In genomic region chr2:3475746-3476251, GRCm38 (mm10) we compare ENCODE assay signal across 8 mouse cellular contexts. TPM values are rescaled to one million over a fixed set of nuclear protein-coding genes. Genes with fewer than 3 reads are reported as not detected.
A peak's percentile ranks its signal among the peaks of the same experiment; 100 is the strongest.
DNase-seq lines count a peak whose midpoint lies in the region; ATAC-seq and TF ChIP-seq lines count a peak whose summit lies in the region.

No protein-coding gene starts in this region.

- H3K36me3 ChIP-seq in kidney, embryonic 15.5 days, result no peaks in the 10 kb centered on the region
- H3K36me3 ChIP-seq in hindbrain, embryonic 14.5 days (replicated peaks; ENCODE audit: control insufficient read depth, insufficient read depth), result no peaks in the 10 kb centered on the region
- H3K36me3 ChIP-seq in midbrain, embryonic 12.5 days, result no peaks in the 10 kb centered on the region

- H3K4me3 ChIP-seq in kidney, embryonic 15.5 days (replicated peaks), result no peak overlapping the region
- peak overlapping the region; percentile 60 for H3K4me3 ChIP-seq in bone marrow, adult 2 months (replicated peaks; ENCODE audit: control insufficient read depth, low read depth, low read length)
- no peak overlapping the region; the same call in 1 of the 2 replicates for H3K4me3 ChIP-seq in hindbrain, embryonic 14.5 days (replicated peaks; ENCODE audit: low read length)
- H3K4me3 ChIP-seq in midbrain, embryonic 12.5 days, result no peak overlapping the region

- ATAC-seq in kidney, embryonic 15.5 days (replicated peaks; ENCODE audit: low FRiP score), result no peak
- ATAC-seq in hindbrain, embryonic 14.5 days (ENCODE audit: low FRiP score), result no peak
- ATAC-seq in midbrain, embryonic 12.5 days (ENCODE audit: low FRiP score, low read depth), result no peak

- H3K9me3 ChIP-seq in kidney, embryonic 15.5 days (replicated peaks), result no peaks in the 10 kb centered on the region
- no peaks in the 10 kb centered on the region for H3K9me3 ChIP-seq in hindbrain, embryonic 14.5 days (ENCODE audit: control insufficient read depth, low read length)
- H3K9me3 ChIP-seq in midbrain, embryonic 12.5 days, result no peaks in the 10 kb centered on the region

- TF ChIP-seq POLR2A in bone marrow, adult 2 months (IDR thresholded peaks at IDR 0.05; ENCODE audit: borderline replicate concordance, control insufficient read depth, low read depth, low read length), result no peak

- H3K9ac ChIP-seq in kidney, embryonic 15.5 days, result no peak overlapping the region
- H3K9ac ChIP-seq in hindbrain, embryonic 14.5 days, result no peak overlapping the region
- H3K9ac ChIP-seq in midbrain, embryonic 12.5 days (replicated peaks), result no peak overlapping the region

- no peak for TF ChIP-seq CTCF in bone marrow, adult 2 months (IDR thresholded peaks at IDR 0.05; ENCODE audit: control insufficient read depth, insufficient read depth, low read length)

- H3K27ac ChIP-seq in kidney, embryonic 15.5 days, result no peak overlapping the region
- no peak overlapping the region for H3K27ac ChIP-seq in bone marrow, adult 2 months (ENCODE audit: control insufficient read depth, insufficient read depth, low read depth, low read length, poor library complexity)
- H3K27ac ChIP-seq in hindbrain, embryonic 14.5 days, result no peak overlapping the region
- H3K27ac ChIP-seq in midbrain, embryonic 12.5 days (replicated peaks), result no peak overlapping the region

- peak overlapping the region; percentile 77 for H3K4me2 ChIP-seq in kidney, embryonic 15.5 days
- H3K4me2 ChIP-seq in hindbrain, embryonic 14.5 days (replicated peaks), result peak overlapping the region; percentile 79
- peak overlapping the region; percentile 73 for H3K4me2 ChIP-seq in midbrain, embryonic 12.5 days (replicated peaks)

- H3K4me1 ChIP-seq in kidney, embryonic 15.5 days, result peaks cover 8% of the 10 kb centered on the region
- peaks cover 2% of the 10 kb centered on the region; the same call in 1 of the 2 replicates for H3K4me1 ChIP-seq in bone marrow, adult 2 months (ENCODE audit: control insufficient read depth, insufficient read depth, low read length)
- H3K4me1 ChIP-seq in hindbrain, embryonic 14.5 days (replicated peaks; ENCODE audit: control insufficient read depth, insufficient read depth, low read length), result peaks cover 11% of the 10 kb centered on the region
- peaks cover 11% of the 10 kb centered on the region for H3K4me1 ChIP-seq in midbrain, embryonic 12.5 days

- no peaks in the 10 kb centered on the region for H3K27me3 ChIP-seq in kidney, embryonic 15.5 days
- no peaks in the 10 kb centered on the region for H3K27me3 ChIP-seq in hindbrain, embryonic 14.5 days (ENCODE audit: control insufficient read depth, insufficient read depth, low read length)
- H3K27me3 ChIP-seq in midbrain, embryonic 12.5 days, result no peaks in the 10 kb centered on the region

- 48% methylated on average over 3 of the region's 3 CpGs for WGBS in kidney, embryonic 15.5 days
- WGBS in bone marrow, adult 2 months, result 42% methylated on average over 3 of the region's 3 CpGs
- WGBS in hindbrain, embryonic 14.5 days, result 70% methylated on average over 3 of the region's 3 CpGs
- WGBS in midbrain, embryonic 12.5 days, result 59% methylated on average over 3 of the region's 3 CpGs

- no peak for DNase-seq in kidney, postnatal 4 days
- no peak for DNase-seq in hindbrain, embryonic 14.5 days (ENCODE audit: low spot score)
- DNase-seq in gastrocnemius, postnatal 4 days (ENCODE audit: low spot score in 2 of 2), result no peak
- no peak for DNase-seq in layer of hippocampus, postnatal 25 days (ENCODE audit: extremely low spot score in 1 of 2, low spot score in 1 of 2)
- no peak for DNase-seq in cerebellum, adult 11 months

RNA-seq across cellular contexts. Expression of gene Suv39h2, which starts 1.0 kb away (rescaled TPM):
- 18.5 and 21.5 TPM in 2 replicates for polyA plus RNA-seq in kidney, embryonic 15.5 days (2015; fragmentation: Nextera tagmentation; extraction: Ambion mirVana)
- 3.4 and 4.4 TPM in 2 replicates for polyA plus RNA-seq in bone marrow, adult 2 months (2011; ENCODE audit: insufficient read depth, insufficient read length, low replicate concordance, missing spikeins)
- 10.0 and 11.1 TPM in 2 replicates for polyA plus RNA-seq in hindbrain, embryonic 14.5 days (2014; fragmentation: Nextera tagmentation; extraction: Ambion mirVana)
- 31.7 and 35.3 TPM in 2 replicates for polyA plus RNA-seq in midbrain, embryonic 12.5 days (2016; fragmentation: Nextera tagmentation; extraction: Ambion mirVana)
- 1 to 10 TPM; 2.1 to 2.3 TPM for total RNA-seq in gastrocnemius, postnatal 4 days (2021)
- 1 to 10 TPM; 3.7 to 4.0 TPM for total RNA-seq in layer of hippocampus, postnatal 25 days (2021)

RNA-seq across cellular contexts. Expression of gene Gm45902, which starts 36.8 kb away (rescaled TPM):
- 5.8 TPM in 2 replicates for polyA plus RNA-seq in kidney, embryonic 15.5 days (2015; fragmentation: Nextera tagmentation; extraction: Ambion mirVana)
- 2.3 and 5.4 TPM in 2 replicates for polyA plus RNA-seq in bone marrow, adult 2 months (2011; ENCODE audit: insufficient read depth, insufficient read length, low replicate concordance, missing spikeins)
- polyA plus RNA-seq in hindbrain, embryonic 14.5 days (2014; fragmentation: Nextera tagmentation; extraction: Ambion mirVana), result 7.5 and 8.8 TPM in 2 replicates
- polyA plus RNA-seq in midbrain, embryonic 12.5 days (2016; fragmentation: Nextera tagmentation; extraction: Ambion mirVana), result 10.4 and 11.5 TPM in 2 replicates
- 1 to 10 TPM; 3.1 to 4.0 TPM for total RNA-seq in gastrocnemius, postnatal 4 days (2021)
- 1 to 10 TPM; 3.9 to 5.9 TPM for total RNA-seq in layer of hippocampus, postnatal 25 days (2021)

RNA-seq across cellular contexts. Expression of gene Hspa14, which starts 36.8 kb away (rescaled TPM):
- 116 and 118 TPM in 2 replicates for polyA plus RNA-seq in kidney, embryonic 15.5 days (2015; fragmentation: Nextera tagmentation; extraction: Ambion mirVana)
- 37.4 and 38.7 TPM in 2 replicates for polyA plus RNA-seq in bone marrow, adult 2 months (2011; ENCODE audit: insufficient read depth, insufficient read length, low replicate concordance, missing spikeins)
- 66.4 and 67.7 TPM in 2 replicates for polyA plus RNA-seq in hindbrain, embryonic 14.5 days (2014; fragmentation: Nextera tagmentation; extraction: Ambion mirVana)
- polyA plus RNA-seq in midbrain, embryonic 12.5 days (2016; fragmentation: Nextera tagmentation; extraction: Ambion mirVana), result 91.8 and 95.9 TPM in 2 replicates
- 10 to 100 TPM; 30.3 to 37.1 TPM for total RNA-seq in gastrocnemius, postnatal 4 days (2021)
- total RNA-seq in layer of hippocampus, postnatal 25 days (2021), result 10 to 100 TPM; 45.3 to 52.1 TPM

RNA-seq across cellular contexts. Expression of gene Cdnf, which starts 37.0 kb away (rescaled TPM):
- 0.12 and 0.19 TPM in 2 replicates for polyA plus RNA-seq in kidney, embryonic 15.5 days (2015; fragmentation: Nextera tagmentation; extraction: Ambion mirVana)
- not detected in 2 replicates for polyA plus RNA-seq in bone marrow, adult 2 months (2011; ENCODE audit: insufficient read depth, insufficient read length, low replicate concordance, missing spikeins)
- polyA plus RNA-seq in hindbrain, embryonic 14.5 days (2014; fragmentation: Nextera tagmentation; extraction: Ambion mirVana), result 0.10 and 0.24 TPM in 2 replicates
- 0.08 and 0.15 TPM in 2 replicates for polyA plus RNA-seq in midbrain, embryonic 12.5 days (2016; fragmentation: Nextera tagmentation; extraction: Ambion mirVana)
- total RNA-seq in gastrocnemius, postnatal 4 days (2021), result 1 to 10 TPM; 4.8 to 7.8 TPM
- total RNA-seq in layer of hippocampus, postnatal 25 days (2021), result under 1 TPM; 0.35 to 0.71 TPM

RNA-seq across cellular contexts. Expression of gene Dclre1c, which starts 51.9 kb away (rescaled TPM):
- 6.5 and 6.9 TPM in 2 replicates for polyA plus RNA-seq in kidney, embryonic 15.5 days (2015; fragmentation: Nextera tagmentation; extraction: Ambion mirVana)
- 7.1 and 8.6 TPM in 2 replicates for polyA plus RNA-seq in bone marrow, adult 2 months (2011; ENCODE audit: insufficient read depth, insufficient read length, low replicate concordance, missing spikeins)
- 7.4 and 9.4 TPM in 2 replicates for polyA plus RNA-seq in hindbrain, embryonic 14.5 days (2014; fragmentation: Nextera tagmentation; extraction: Ambion mirVana)
- polyA plus RNA-seq in midbrain, embryonic 12.5 days (2016; fragmentation: Nextera tagmentation; extraction: Ambion mirVana), result 9.4 and 9.9 TPM in 2 replicates
- 1 to 10 TPM; 4.5 to 6.1 TPM for total RNA-seq in gastrocnemius, postnatal 4 days (2021)
- total RNA-seq in layer of hippocampus, postnatal 25 days (2021), result 10 to 100 TPM; 10.0 to 16.0 TPM
